Mouse (Mus musculus) left cerebral cortex, adult 11 months (tissue): Measurements from ENCODE around the gene Ufc1.
"Not testable (repeated sequence)": the region's sequence is repeated elsewhere in the genome, so short reads cannot be mapped to it uniquely, and the experiment has no call there.

ENCODE experiments used
- DNase-seq: peaks from one replicate; pipeline ENCODE4 v3.0.0; 2022; ENCODE audit warnings: low spot score

Ufc1 gene

GRCm38 (mm10) chr1:171247453-171247841 lies 47.4 kb downstream of the Ufc1 start:
- no peak for DNase-seq

GRCm38 (mm10) chr1:171246709-171247452 lies 47.9 kb downstream of the Ufc1 start:
- peak; percentile 97 for DNase-seq

GRCm38 (mm10) chr1:171245353-171245752 lies 49.5 kb downstream of the Ufc1 start:
- no peak for DNase-seq

- not testable (repeated sequence) for DNase-seq
Observed at GRCm38 (mm10) chr1:171241952-171242351, 52.9 kb downstream of the Ufc1 start.

GRCm38 (mm10) chr1:171240911-171241310 lies 53.9 kb downstream of the Ufc1 start:
- no peak for DNase-seq

- DNase-seq = no peak
Observed at GRCm38 (mm10) chr1:171239992-171240744, 54.7 kb downstream of the Ufc1 start.
